ENCODE assay signal across 8 mouse cellular contexts in genomic region chr3:9076696-9077095, GRCm38 (mm10).
DNase-seq lines count a peak whose midpoint lies in the region; ATAC-seq and TF ChIP-seq lines count a peak whose summit lies in the region.
"Had no signal": no experiment of that assay in that cellular context is flagged by ENCODE, and none has a peak within 500 bp of the region (broad histone marks: within the 10 kb centered on the region; RNA-seq: fewer than 3 reads in every experiment).

No protein-coding gene starts in this region.

- 0 out of 2 replicates have a peak, but pooled peaks have one; percentile 9 for TF ChIP-seq CTCF in G1E (IDR thresholded peaks at IDR 0.05; ENCODE audit: low read depth, low read length)
- peak; percentile 82 for TF ChIP-seq CTCF in small intestine, adult 2 months (IDR thresholded peaks at IDR 0.05; ENCODE audit: extremely low read depth, insufficient read length, insufficient replicate concordance, low read depth, low read length)

- H3K9ac ChIP-seq in embryonic facial prominence, embryonic 14.5 days (ENCODE audit: low read depth, low read length) = no peak overlapping the region
- H3K9ac ChIP-seq in hindbrain, embryonic 14.5 days = no peak overlapping the region
- H3K9ac ChIP-seq: limb, embryonic 12.5 days had no signal

- no peaks in the 10 kb centered on the region for H3K36me3 ChIP-seq in G1E (replicated peaks)
- H3K36me3 ChIP-seq in embryonic facial prominence, embryonic 14.5 days (ENCODE audit: control insufficient read depth, insufficient read depth, low read length) = no peaks in the 10 kb centered on the region
- no peaks in the 10 kb centered on the region for H3K36me3 ChIP-seq in hindbrain, embryonic 14.5 days (replicated peaks; ENCODE audit: control insufficient read depth, insufficient read depth)
- H3K36me3 ChIP-seq in small intestine, adult 2 months (ENCODE audit: control insufficient read depth, insufficient read depth, low read length) = no peaks in the 10 kb centered on the region
- H3K36me3 ChIP-seq: limb, embryonic 12.5 days had no signal

- no peaks in the 10 kb centered on the region for H3K4me1 ChIP-seq in G1E (ENCODE audit: insufficient read depth, low read depth, low read length)
- no peaks in the 10 kb centered on the region for H3K4me1 ChIP-seq in embryonic facial prominence, embryonic 14.5 days (ENCODE audit: control insufficient read depth, insufficient read depth, low read length)
- no peaks in the 10 kb centered on the region for H3K4me1 ChIP-seq in hindbrain, embryonic 14.5 days (replicated peaks; ENCODE audit: control insufficient read depth, insufficient read depth, low read length)
- H3K4me1 ChIP-seq in small intestine, adult 2 months (ENCODE audit: control insufficient read depth, insufficient read depth, insufficient read length, low read length) = no peaks in the 10 kb centered on the region
- H3K4me1 ChIP-seq: limb, embryonic 12.5 days had no signal

- DNase-seq in G1E (ENCODE audit: low spot score) = no peak
- peak; percentile 58 for DNase-seq in adrenal gland, postnatal 25 days
- DNase-seq in embryonic facial prominence, embryonic 14.5 days (ENCODE audit: low spot score) = peak; percentile 63
- DNase-seq in hindbrain, embryonic 14.5 days (ENCODE audit: low spot score) = peak; percentile 70
- peak; percentile 66 to 76 for DNase-seq in layer of hippocampus, postnatal 10 days (ENCODE audit: low spot score in 2 of 2)

- H3K27me3 ChIP-seq in G1E (ENCODE audit: insufficient read depth, low read length) = no peaks in the 10 kb centered on the region; the same call in 1 of the 2 replicates
- no peaks in the 10 kb centered on the region for H3K27me3 ChIP-seq in embryonic facial prominence, embryonic 14.5 days (replicated peaks; ENCODE audit: control insufficient read depth, insufficient read depth, low read length)
- H3K27me3 ChIP-seq in hindbrain, embryonic 14.5 days (ENCODE audit: control insufficient read depth, insufficient read depth, low read length) = no peaks in the 10 kb centered on the region
- 0 out of 2 replicates have a peak, but pooled peaks cover 4% of the 10 kb centered on the region for H3K27me3 ChIP-seq in small intestine, adult 2 months (ENCODE audit: control insufficient read depth, insufficient read depth, low read length)
- H3K27me3 ChIP-seq: limb, embryonic 12.5 days had no signal

- H3K9me3 ChIP-seq in G1E (replicated peaks) = no peaks in the 10 kb centered on the region
- no peaks in the 10 kb centered on the region for H3K9me3 ChIP-seq in embryonic facial prominence, embryonic 14.5 days (ENCODE audit: control insufficient read depth, low read length)
- no peaks in the 10 kb centered on the region for H3K9me3 ChIP-seq in hindbrain, embryonic 14.5 days (ENCODE audit: control insufficient read depth, low read length)
- H3K9me3 ChIP-seq: limb, embryonic 12.5 days had no signal

- 22% methylated on average over 3 of the region's 3 CpGs for WGBS in embryonic facial prominence, embryonic 14.5 days
- WGBS in hindbrain, embryonic 14.5 days = 24% methylated on average over 3 of the region's 3 CpGs
- whole genome bisulfite sequencing in small intestine, adult 2 months = 18% methylated on average over 3 of the region's 3 CpGs

- no peak for ATAC-seq in G1E (ENCODE audit: extremely low read depth, insufficient number of reproducible peaks, low FRiP score, poor library complexity, severe bottlenecking)
- peak; percentile 53 for ATAC-seq in embryonic facial prominence, embryonic 14.5 days (ENCODE audit: low read depth)
- ATAC-seq in hindbrain, embryonic 14.5 days (ENCODE audit: low FRiP score) = 0 out of 2 replicates have a peak, but pooled peaks have one; percentile 27
- ATAC-seq in megakaryocyte progenitor cell, adult 5-6 weeks (replicated peaks; ENCODE audit: poor library complexity) = peak; percentile 97

- no peak overlapping the region for H3K4me2 ChIP-seq in embryonic facial prominence, embryonic 14.5 days (ENCODE audit: low read depth, low read length)
- H3K4me2 ChIP-seq in hindbrain, embryonic 14.5 days (replicated peaks) = no peak overlapping the region
- H3K4me2 ChIP-seq: limb, embryonic 12.5 days had no signal

- TF ChIP-seq POLR2A in small intestine, adult 2 months (IDR thresholded peaks at IDR 0.05; ENCODE audit: low read depth, low read length) = no peak

- H3K27ac ChIP-seq in embryonic facial prominence, embryonic 14.5 days (replicated peaks; ENCODE audit: low read depth, low read length) = no peak overlapping the region
- no peak overlapping the region for H3K27ac ChIP-seq in hindbrain, embryonic 14.5 days
- no peak overlapping the region for H3K27ac ChIP-seq in small intestine, adult 2 months (ENCODE audit: insufficient read depth, low read depth, low read length)
- H3K27ac ChIP-seq: limb, embryonic 12.5 days had no signal

- H3K4me3 ChIP-seq in G1E (ENCODE audit: low read depth, low read length) = no peak overlapping the region
- H3K4me3 ChIP-seq in embryonic facial prominence, embryonic 14.5 days (ENCODE audit: low read depth, low read length) = no peak overlapping the region
- no peak overlapping the region for H3K4me3 ChIP-seq in hindbrain, embryonic 14.5 days (replicated peaks; ENCODE audit: low read length)
- H3K4me3 ChIP-seq in small intestine, adult 2 months (ENCODE audit: low read depth, low read length) = no peak overlapping the region
- H3K4me3 ChIP-seq: limb, embryonic 12.5 days had no signal
